Mouse (Mus musculus) MEL (cell line): ENCODE measurements at regions not wholly inside any gene's neighbourhood (a gene's known extent, or its start where the extent isn't known, plus 50 kb on each side); places are given as distances from the start of the nearest gene placed in this dataset.
A peak's percentile ranks its signal among the peaks of the same experiment; 100 is the strongest.

Experiments used
- BHLHE40 ChIP-seq: IDR thresholded peaks from 2 replicates; pipeline ENCODE4 v1.6.1; 2012; ENCODE audit warnings: low read depth, mild to moderate bottlenecking, inconsistent platforms, low read length, improper control_type of control experiment, borderline replicate concordance
- CTCF ChIP-seq, 3 experiments: IDR thresholded peaks in 2 of 3; conservative IDR thresholded peaks in 1 of 3; 2 replicates each; pipeline ENCODE4 v1.5.1; 2011 to 2012; ENCODE audit warnings: low read length in 3 of 3, low read depth in 2 of 3, mild to moderate bottlenecking in 2 of 3, improper control_type of control experiment in 1 of 3, inconsistent platforms in 1 of 3, mixed read lengths in 1 of 3, moderate library complexity in 1 of 3; ENCODE audit not compliant: control insufficient read depth in 1 of 3, insufficient read depth in 1 of 3, poor library complexity in 1 of 3, severe bottlenecking in 1 of 3
- EP300 ChIP-seq, 2 experiments: IDR thresholded peaks; 2 replicates each; pipeline ENCODE4 v1.6.1; 2011; ENCODE audit warnings: improper control_type of control experiment in 2 of 2, low read length in 2 of 2, low read depth in 1 of 2, mild to moderate bottlenecking in 1 of 2
- ETS1 ChIP-seq: IDR thresholded peaks from 2 replicates; pipeline ENCODE4 v1.6.1; 2012; ENCODE audit warnings: low read depth, mild to moderate bottlenecking, inconsistent platforms, low read length, improper control_type of control experiment, moderate library complexity
- MAFK ChIP-seq: IDR thresholded peaks from 2 replicates; pipeline ENCODE4 v1.6.1; 2011; ENCODE audit warnings: low read depth, mild to moderate bottlenecking, low read length, improper control_type of control experiment, borderline replicate concordance
- MAX ChIP-seq: IDR thresholded peaks from 2 replicates; pipeline ENCODE4 v1.6.1; 2011; ENCODE audit warnings: low read length, improper control_type of control experiment
- MEF2A ChIP-seq: IDR thresholded peaks from 2 replicates; pipeline ENCODE4 v1.6.1; 2014; ENCODE audit warnings: low read depth, mild to moderate bottlenecking, inconsistent platforms, low read length, improper control_type of control experiment; ENCODE audit not compliant: poor library complexity, insufficient replicate concordance, severe bottlenecking; ENCODE audit errors: extremely low read depth
- POLR2A ChIP-seq, 2 experiments: IDR thresholded peaks; 2 replicates each; pipeline ENCODE4 v1.6.1; 2011 to 2012; ENCODE audit warnings: low read length in 2 of 2, mild to moderate bottlenecking in 2 of 2, control low read depth in 1 of 2, improper control_type of control experiment in 1 of 2, low read depth in 1 of 2, moderate library complexity in 1 of 2; ENCODE audit not compliant: control insufficient read depth in 1 of 2, insufficient read depth in 1 of 2, poor library complexity in 1 of 2
- POLR2AphosphoS2 ChIP-seq: IDR thresholded peaks from 2 replicates; pipeline ENCODE4 v1.6.1; 2011; ENCODE audit warnings: low read length, improper control_type of control experiment
- SIN3A ChIP-seq: IDR thresholded peaks from 2 replicates; pipeline ENCODE4 v1.6.1; 2012; ENCODE audit warnings: low read length, improper control_type of control experiment, inconsistent platforms
- SMC3 ChIP-seq: IDR thresholded peaks from 2 replicates; pipeline ENCODE4 v1.6.1; 2011; ENCODE audit warnings: low read depth, low read length, improper control_type of control experiment
- TBP ChIP-seq: IDR thresholded peaks from 2 replicates; pipeline ENCODE4 v1.8.0; 2011; ENCODE audit warnings: low read depth, low read length, improper control_type of control experiment
- UBTF ChIP-seq: IDR thresholded peaks from 2 replicates; pipeline ENCODE4 v1.6.1; 2012; ENCODE audit warnings: low read depth, mild to moderate bottlenecking, inconsistent platforms, low read length, improper control_type of control experiment, moderate library complexity, borderline replicate concordance; ENCODE audit not compliant: insufficient read depth
- ZC3H11A ChIP-seq: IDR thresholded peaks from 2 replicates; pipeline ENCODE4 v1.6.1; 2012; ENCODE audit warnings: low read depth, mild to moderate bottlenecking, inconsistent platforms, low read length, improper control_type of control experiment

GRCm38 (mm10) chrX:103563531-103564246, 66.7 kb upstream of the Zcchc13 start:
- TF ChIP-seq SMC3 (no peak), MAFK (no peak), ZC3H11A (no peak), SIN3A (no peak), CTCF (IDR thresholded peaks at IDR 0.05 in 2 of 3, conservative IDR thresholded peaks at IDR 0.05 in 1 of 3; ENCODE audit: control insufficient read depth in 1 of 3, insufficient read depth in 1 of 3, low read depth in 2 of 3, low read length in 3 of 3, poor library complexity in 1 of 3, severe bottlenecking in 1 of 3) (no peak), TBP (no peak), POLR2A (IDR thresholded peaks at IDR 0.05; ENCODE audit: control insufficient read depth in 1 of 2, insufficient read depth in 1 of 2, low read depth in 1 of 2, low read length in 2 of 2, poor library complexity in 1 of 2) (no peak), BHLHE40 (no peak), POLR2AphosphoS2 (no peak), ETS1 (peak; percentile 68), UBTF (no peak), EP300 (IDR thresholded peaks at IDR 0.05; ENCODE audit: low read depth in 1 of 2, low read length in 2 of 2) (no peak), MAX (no peak), MEF2A (no peak)
